Mouse (Mus musculus): ENCODE data around the gene Ccdc63.

DNA sequence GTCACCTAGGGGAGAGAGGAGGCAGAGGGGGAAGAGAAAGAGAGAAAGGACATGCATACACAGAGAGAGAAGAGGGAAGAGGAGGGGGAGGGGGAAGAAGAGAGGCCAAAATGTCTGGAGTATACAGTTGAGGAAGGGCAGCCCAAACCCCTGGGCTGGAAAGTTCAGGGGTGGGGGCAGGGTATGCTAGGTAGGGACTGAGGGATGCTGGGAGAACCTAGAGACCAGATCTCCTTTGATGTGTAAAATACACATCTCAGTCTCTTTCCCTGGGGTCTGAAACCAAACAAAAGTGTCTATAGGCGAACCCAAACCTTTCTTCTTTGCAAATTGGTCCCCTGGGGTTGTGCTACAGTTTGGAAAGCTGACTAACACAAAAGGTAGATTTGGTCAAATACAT lies 7.5 kb upstream of the Ccdc63 start:
- TF ChIP-seq CTCF (conservative IDR thresholded peaks at IDR 0.05; ENCODE audit: low read length) (no peak), NANOG (IDR thresholded peaks at IDR 0.05; ENCODE audit: borderline replicate concordance, low read length) (no peak), POU5F1 (IDR thresholded peaks at IDR 0.05; ENCODE audit: borderline replicate concordance, low read length) (no peak)
